Mouse (Mus musculus): ENCODE measurements around the gene Olfr1357.
"Not testable (repeated sequence)": the region's sequence is repeated elsewhere in the genome, so short reads cannot be mapped to it uniquely, and the experiment has no call there.

DNA sequence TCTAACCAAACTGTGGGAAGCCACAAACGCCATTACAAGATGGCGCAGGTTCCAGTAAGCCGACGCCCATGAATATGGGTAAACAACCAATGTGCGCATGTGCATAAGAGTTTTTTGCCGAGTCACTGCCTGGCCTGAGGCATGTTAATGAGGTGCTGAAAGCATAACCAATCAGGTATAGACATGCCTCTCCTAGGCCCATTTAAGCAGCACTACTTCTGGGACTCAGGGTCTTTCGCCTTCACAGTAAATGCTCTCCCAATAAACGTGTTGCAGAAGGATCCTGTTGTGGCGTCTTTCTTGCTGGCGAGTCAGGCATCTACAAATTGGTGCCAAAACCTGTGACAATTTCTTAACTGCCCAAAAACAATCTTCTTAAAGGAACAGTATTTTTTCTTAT lies 48.8 kb upstream of the Olfr1357 start:
- not testable (repeated sequence) for TF ChIP-seq CTCF (IDR thresholded peaks at IDR 0.05; ENCODE audit: low read depth); EP300 (optimal IDR thresholded peaks at IDR 0.05)

Data from stomach, postnatal 0 days (tissue).